Mouse (Mus musculus): ENCODE results near the gene Sntb2.

The Sntb2 gene

GRCm38 (mm10) chr8:106929921-106930320 lies 5.6 kb upstream of the Sntb2 start:
- DNase-seq (ENCODE audit: low spot score): no peak

GRCm38 (mm10) chr8:106932376-106933065 lies 3.0 kb upstream of the Sntb2 start:
- no peak for DNase-seq (ENCODE audit: low spot score)

- DNase-seq (ENCODE audit: low spot score): no peak
Measured at GRCm38 (mm10) chr8:106933506-106934143, 1.9 kb upstream of the Sntb2 start.

GRCm38 (mm10) chr8:106934226-106934977 lies 1.1 kb upstream of the Sntb2 start:
- no peak for DNase-seq (ENCODE audit: low spot score)

GRCm38 (mm10) chr8:106935899-106936477 lies 438 bp downstream of the Sntb2 start:
- DNase-seq (ENCODE audit: low spot score): peak; percentile 65

- peak; percentile 76 for DNase-seq (ENCODE audit: low spot score)
Measured at GRCm38 (mm10) chr8:106936478-106937051, 1.0 kb downstream of the Sntb2 start.

GRCm38 (mm10) chr8:106937081-106937800 lies 1.7 kb downstream of the Sntb2 start:
- DNase-seq (ENCODE audit: low spot score): peak; percentile 43

GRCm38 (mm10) chr8:106941806-106942205 lies 6.3 kb downstream of the Sntb2 start:
- no peak for DNase-seq (ENCODE audit: low spot score)

GRCm38 (mm10) chr8:106943874-106944418 lies 8.4 kb downstream of the Sntb2 start:
- no peak for DNase-seq (ENCODE audit: low spot score)

- DNase-seq (ENCODE audit: low spot score): no peak
Measured at GRCm38 (mm10) chr8:106944756-106945155, 9.2 kb downstream of the Sntb2 start.

- no peak for DNase-seq (ENCODE audit: low spot score)
Measured at GRCm38 (mm10) chr8:106948678-106949243, 13.2 kb downstream of the Sntb2 start.

GRCm38 (mm10) chr8:106951707-106952106 lies 16.2 kb downstream of the Sntb2 start:
- DNase-seq (ENCODE audit: low spot score): no peak

- peak; percentile 61 for DNase-seq (ENCODE audit: low spot score)
Measured at GRCm38 (mm10) chr8:106953571-106953970, 18.0 kb downstream of the Sntb2 start.

- no peak for DNase-seq (ENCODE audit: low spot score)
Measured at GRCm38 (mm10) chr8:106957086-106957485, 21.5 kb downstream of the Sntb2 start.

- no peak for DNase-seq (ENCODE audit: low spot score)
Measured at GRCm38 (mm10) chr8:106958212-106958611, 22.7 kb downstream of the Sntb2 start.

- DNase-seq (ENCODE audit: low spot score): no peak
Measured at GRCm38 (mm10) chr8:106959626-106960025, 24.1 kb downstream of the Sntb2 start.

GRCm38 (mm10) chr8:106962322-106962721 lies 26.8 kb downstream of the Sntb2 start:
- no peak for DNase-seq (ENCODE audit: low spot score)

GRCm38 (mm10) chr8:106963365-106963764 lies 27.8 kb downstream of the Sntb2 start:
- no peak for DNase-seq (ENCODE audit: low spot score)

- no peak for DNase-seq (ENCODE audit: low spot score)
Measured at GRCm38 (mm10) chr8:106964573-106964972, 29.0 kb downstream of the Sntb2 start.

- no peak for DNase-seq (ENCODE audit: low spot score)
Measured at GRCm38 (mm10) chr8:106969964-106970363, 34.4 kb downstream of the Sntb2 start.

- no peak for DNase-seq (ENCODE audit: low spot score)
Measured at GRCm38 (mm10) chr8:106971916-106972315, 36.4 kb downstream of the Sntb2 start.

All from adipocyte (in vitro differentiated cells).